In genomic region chr7:128417930-128418779, GRCm38 (mm10) we compare ENCODE assay signal across 8 mouse cellular contexts. TPM values are rescaled to one million over a fixed set of nuclear protein-coding genes. Genes with fewer than 3 reads are reported as not detected.
DNase-seq lines count a peak whose midpoint lies in the region; ATAC-seq and TF ChIP-seq lines count a peak whose summit lies in the region.

Rgs10 (minus strand) TSS chr7:128418758.

- H3K36me3 ChIP-seq in embryonic facial prominence, embryonic 15.5 days = no peaks in the 10 kb centered on the region
- no peaks in the 10 kb centered on the region for H3K36me3 ChIP-seq in heart, embryonic 10.5 days
- no peaks in the 10 kb centered on the region for H3K36me3 ChIP-seq in kidney, embryonic 14.5 days (ENCODE audit: control insufficient read depth, insufficient read depth, low read length)
- H3K36me3 ChIP-seq in liver, embryonic 11.5 days (ENCODE audit: control insufficient read depth, insufficient read depth, low read length) = no peaks in the 10 kb centered on the region
- no peaks in the 10 kb centered on the region for H3K36me3 ChIP-seq in myocyte (ENCODE audit: control insufficient read depth, insufficient read depth)
- no peaks in the 10 kb centered on the region for H3K36me3 ChIP-seq in splenic B cell, adult 2 months (ENCODE audit: control insufficient read depth, insufficient read depth, low read length, poor library complexity, severe bottlenecking)

- peak; percentile 73 for ATAC-seq in embryonic facial prominence, embryonic 15.5 days (ENCODE audit: insufficient number of reproducible peaks, low FRiP score, low TSS enrichment, low read depth)
- peak; percentile 78 for ATAC-seq in kidney, embryonic 14.5 days (ENCODE audit: low FRiP score, low TSS enrichment)
- peak; percentile 73 for ATAC-seq in liver, embryonic 11.5 days (replicated peaks; ENCODE audit: low FRiP score)

- peak within 1 kb of the TSS; percentile 73 for H3K4me3 ChIP-seq in embryonic facial prominence, embryonic 15.5 days (replicated peaks)
- peak within 1 kb of the TSS; percentile 88 for H3K4me3 ChIP-seq in heart, embryonic 10.5 days
- H3K4me3 ChIP-seq in kidney, embryonic 14.5 days (ENCODE audit: low read length) = peak within 1 kb of the TSS; percentile 70
- peak within 1 kb of the TSS; percentile 87 for H3K4me3 ChIP-seq in liver, embryonic 11.5 days (ENCODE audit: low read depth, low read length)
- peak within 1 kb of the TSS; percentile 24 for H3K4me3 ChIP-seq in myocyte

- H3K9ac ChIP-seq in embryonic facial prominence, embryonic 15.5 days = peak within 1 kb of the TSS; percentile 51
- H3K9ac ChIP-seq in kidney, embryonic 14.5 days (ENCODE audit: low read depth, low read length) = peak within 1 kb of the TSS; percentile 63
- H3K9ac ChIP-seq in liver, embryonic 11.5 days (ENCODE audit: low read depth, low read length) = peak within 1 kb of the TSS; percentile 82

- peak; percentile 51 for TF ChIP-seq POLR2A in myocyte (IDR thresholded peaks at IDR 0.05; ENCODE audit: insufficient read length, low read depth)

- H3K4me1 ChIP-seq in embryonic facial prominence, embryonic 15.5 days = peaks cover 21% of the 10 kb centered on the region
- H3K4me1 ChIP-seq in heart, embryonic 10.5 days = peaks cover 46% of the 10 kb centered on the region
- peaks cover 7% of the 10 kb centered on the region; the same call in 1 of the 2 replicates for H3K4me1 ChIP-seq in kidney, embryonic 14.5 days (ENCODE audit: control insufficient read depth, insufficient read depth, low read length)
- H3K4me1 ChIP-seq in liver, embryonic 11.5 days (replicated peaks; ENCODE audit: control insufficient read depth, insufficient read depth, low read length) = peaks cover 35% of the 10 kb centered on the region

- peak within 1 kb of the TSS; percentile 29 for H3ac ChIP-seq in myocyte (ENCODE audit: control insufficient read depth, insufficient read length)

- H3K9me3 ChIP-seq in embryonic facial prominence, embryonic 15.5 days (replicated peaks) = no peaks in the 10 kb centered on the region
- no peaks in the 10 kb centered on the region for H3K9me3 ChIP-seq in heart, embryonic 10.5 days
- no peaks in the 10 kb centered on the region for H3K9me3 ChIP-seq in kidney, embryonic 14.5 days (ENCODE audit: control insufficient read depth, low read length)
- no peaks in the 10 kb centered on the region for H3K9me3 ChIP-seq in liver, embryonic 11.5 days (ENCODE audit: control insufficient read depth, low read length)

- H3K4me2 ChIP-seq in embryonic facial prominence, embryonic 15.5 days (replicated peaks) = peak within 1 kb of the TSS; percentile 99
- H3K4me2 ChIP-seq in kidney, embryonic 14.5 days (replicated peaks; ENCODE audit: low read depth, low read length) = peak within 1 kb of the TSS; percentile 99
- peak within 1 kb of the TSS; percentile 100 for H3K4me2 ChIP-seq in liver, embryonic 11.5 days
- H3K4me2 ChIP-seq in myocyte (ENCODE audit: low read depth) = peak within 1 kb of the TSS; percentile 92

- no peak within 1 kb of the TSS for H3K27ac ChIP-seq in embryonic facial prominence, embryonic 15.5 days (replicated peaks)
- H3K27ac ChIP-seq in heart, embryonic 10.5 days = peak within 1 kb of the TSS; percentile 85
- no peak within 1 kb of the TSS for H3K27ac ChIP-seq in kidney, embryonic 14.5 days (ENCODE audit: low read depth, low read length)
- H3K27ac ChIP-seq in liver, embryonic 11.5 days (ENCODE audit: low read depth, low read length) = peak within 1 kb of the TSS; percentile 21

- H3K79me2 ChIP-seq in myocyte (ENCODE audit: control insufficient read depth, insufficient read depth) = no peaks in the 10 kb centered on the region

- under 1% methylated on average over 88 of the region's 102 CpGs for WGBS in embryonic facial prominence, embryonic 15.5 days
- WGBS in heart, embryonic 10.5 days = under 1% methylated on average over 92 of the region's 102 CpGs
- WGBS in kidney, embryonic 14.5 days = under 1% methylated on average over 78 of the region's 102 CpGs
- WGBS in liver, embryonic 11.5 days = under 1% methylated on average over 86 of the region's 102 CpGs

- H3K27me3 ChIP-seq in embryonic facial prominence, embryonic 15.5 days = peaks cover 76% of the 10 kb centered on the region
- H3K27me3 ChIP-seq in heart, embryonic 10.5 days (ENCODE audit: insufficient read depth, poor library complexity, severe bottlenecking) = peaks cover 69% of the 10 kb centered on the region
- peaks cover 48% of the 10 kb centered on the region for H3K27me3 ChIP-seq in kidney, embryonic 14.5 days (ENCODE audit: control insufficient read depth, insufficient read depth, low read length)
- peaks cover 36% of the 10 kb centered on the region for H3K27me3 ChIP-seq in liver, embryonic 11.5 days (replicated peaks; ENCODE audit: control insufficient read depth, insufficient read depth, low read length)
- H3K27me3 ChIP-seq in myocyte (ENCODE audit: control insufficient read depth, insufficient read depth, insufficient read length) = peaks cover 17% of the 10 kb centered on the region
- no peaks in the 10 kb centered on the region for H3K27me3 ChIP-seq in splenic B cell, adult 2 months (ENCODE audit: control insufficient read depth, insufficient read depth, low read length, poor library complexity, severe bottlenecking)

- DNase-seq in 3134 (ENCODE audit: extremely low read depth, insufficient read length, low spot score) = peak; percentile 81
- peak; percentile 86 for DNase-seq in adrenal gland, adult 2 months
- no peak for DNase-seq in heart, embryonic 10.5 days (ENCODE audit: low spot score)
- peak; percentile 78 for DNase-seq in liver, embryonic 11.5 days (ENCODE audit: low spot score)
- peak; percentile 50 for DNase-seq in splenic B cell, adult 2 months (ENCODE audit: low read depth, low spot score)

TF ChIP-seq in myocyte, 11 proteins besides CTCF, POLR2A, EP300 and RAD21:
- TF ChIP-seq CEBPB (IDR thresholded peaks at IDR 0.05; ENCODE audit: insufficient read depth, poor library complexity, severe bottlenecking) = no peak
- no peak for TF ChIP-seq TCF12 (IDR thresholded peaks at IDR 0.05; ENCODE audit: insufficient read depth, poor library complexity, severe bottlenecking)
- no peak for TF ChIP-seq TCF3 (IDR thresholded peaks at IDR 0.05; ENCODE audit: insufficient read length, low read depth)
- no peak for TF ChIP-seq E2F4 (IDR thresholded peaks at IDR 0.05; ENCODE audit: insufficient read depth)
- TF ChIP-seq SRF (IDR thresholded peaks at IDR 0.05; ENCODE audit: control insufficient read depth, insufficient read length, low read depth) = no peak
- no peak for TF ChIP-seq USF1 (IDR thresholded peaks at IDR 0.05; ENCODE audit: low read depth)
- TF ChIP-seq MYOD1 (IDR thresholded peaks at IDR 0.05; ENCODE audit: control insufficient read depth in 1 of 3, insufficient read length in 2 of 3, low read depth in 2 of 3) = no peak
- TF ChIP-seq REST (IDR thresholded peaks at IDR 0.05; ENCODE audit: insufficient read depth, insufficient read length) = no peak
- TF ChIP-seq POLR2AphosphoS2 (IDR thresholded peaks at IDR 0.05; ENCODE audit: insufficient read length, low read depth) = no peak
- no peak for TF ChIP-seq MYOG (IDR thresholded peaks at IDR 0.05; ENCODE audit: control insufficient read depth in 1 of 3, insufficient read depth in 1 of 3, insufficient read length in 2 of 3, low read depth in 2 of 3)
- no peak for TF ChIP-seq MAX (IDR thresholded peaks at IDR 0.05; ENCODE audit: low read depth)

RNA-seq across cellular contexts. Expression of gene Rgs10, which starts in this region (rescaled TPM):
- 10 to 100 TPM; 10.5 to 23.8 TPM for total RNA-seq in adrenal gland, adult 2 months (2021)
- polyA plus RNA-seq in adrenal gland, adult 2 months (2012; rRNA removed) = 9.1 and 11.9 TPM in 2 replicates
- 14.0 and 14.8 TPM in 2 replicates for polyA plus RNA-seq in embryonic facial prominence, embryonic 15.5 days (2015; fragmentation: Nextera tagmentation; extraction: Ambion mirVana)
- polyA plus RNA-seq in heart, embryonic 10.5 days (2016; fragmentation: Nextera tagmentation; extraction: Ambion mirVana) = 16.4 and 19.3 TPM in 2 replicates
- polyA plus RNA-seq in kidney, embryonic 14.5 days (2014; fragmentation: Nextera tagmentation; extraction: Ambion mirVana) = 7.6 and 8.7 TPM in 2 replicates
- 88.1 and 88.2 TPM in 2 replicates for polyA plus RNA-seq in liver, embryonic 11.5 days (2014; fragmentation: Nextera tagmentation; extraction: Ambion mirVana)
- 8.5 TPM for polyA plus RNA-seq in myocyte (2012; fragmentation: generic; extraction: Trizol)

Comparison
In these comparisons a context has a peak if more than half of its experiments do, and no peak if none do; other contexts are left out.
1. H3K27ac ChIP-seq: peak in heart, embryonic 10.5 days (single experiment) and liver, embryonic 11.5 days (single experiment); none in embryonic facial prominence, embryonic 15.5 days (single experiment) and kidney, embryonic 14.5 days (single experiment).
2. H3K4me3 ChIP-seq: peak in every context shown above with its lines; median percentile 88 in heart, embryonic 10.5 days; 87 in liver, embryonic 11.5 days; 73 in embryonic facial prominence, embryonic 15.5 days; 70 in kidney, embryonic 14.5 days; 24 in myocyte.
3. Peak in every context shown above with its lines, with median percentiles within 50 percentile points of each other: ATAC-seq, H3K4me2 ChIP-seq and H3K9ac ChIP-seq.